Mouse (Mus musculus) cerebellum, adult 2 months (tissue): ENCODE results near the gene Vpreb3. TPM values are rescaled to one million over a fixed set of nuclear protein-coding genes. Genes with fewer than 3 reads are reported as not detected.

Experiments used
- DNase-seq, 2 experiments: peaks; one replicate each; pipeline ENCODE4 v3.0.0; 2021
- H3K27ac ChIP-seq: fragments of 200-500 bp; 2 replicates; pipeline ENCODE4 v1.5.1; 2012; ENCODE audit warnings: low read length, control low read depth, inconsistent platforms; ENCODE audit not compliant: insufficient read depth
- H3K27me3 ChIP-seq: fragments of 200-500 bp; 2 replicates; pipeline ENCODE4 v1.6.1; 2012; ENCODE audit warnings: inconsistent platforms, mild to moderate bottlenecking, low read length, moderate library complexity; ENCODE audit not compliant: control insufficient read depth, insufficient read depth
- H3K4me1 ChIP-seq: fragments of 200-500 bp; 2 replicates; pipeline ENCODE4 v1.6.1; 2011; ENCODE audit warnings: low read length; ENCODE audit not compliant: control insufficient read depth, insufficient read depth
- H3K4me3 ChIP-seq: fragments of 200-500 bp; replicated peaks from 2 replicates; pipeline ENCODE3; 2011; ENCODE audit warnings: mild to moderate bottlenecking, low read depth, low read length, control low read depth; ENCODE audit not compliant: insufficient read depth
- CTCF ChIP-seq: fragments of 200-500 bp; IDR thresholded peaks from 2 replicates; pipeline ENCODE4 v1.5.1; 2011; ENCODE audit warnings: low read depth, mild to moderate bottlenecking, control low read depth, low read length, moderate library complexity, borderline replicate concordance; ENCODE audit not compliant: insufficient read depth
- POLR2A ChIP-seq: fragments of 200-500 bp; IDR thresholded peaks from 2 replicates; pipeline ENCODE4 v1.6.1; 2011; ENCODE audit warnings: low read length, control low read depth, borderline replicate concordance; ENCODE audit not compliant: insufficient read depth
- WGBS: fragments of 180-500 bp; shearing (Covaris S2); methylation state at CpG from one replicate; pipeline ENCODE4 v1.1.7; 2018; 5-methylcytosine and 5-hydroxymethylcytosine counted together
- polyA plus RNA-seq: library from polyadenylated mRNA; depleted of rRNA; stranded (reverse); fragments of >200 nt; gene quantifications from 2 replicates; pipeline ENCODE4 v1.2.3, GENCODE M21; 2012

The Vpreb3 gene
- polyA plus RNA-seq, 1 experiment = 1.00 TPM

- Histone ChIP-seq H3K27me3 (no peaks in the 10 kb centered on the region), H3K4me1 (no peaks in the 10 kb centered on the region), H3K4me3 (no peak overlapping the region), H3K27ac (no peak overlapping the region)
- DNase-seq = no peak
- TF ChIP-seq CTCF (no peak), POLR2A (no peak)
- WGBS = 29% methylated on average over 11 of the region's 11 CpGs
Measured at GRCm38 (mm10) chr10:75944066-75944772, 1.4 kb downstream of the Vpreb3 start.

GRCm38 (mm10) chr10:75945213-75945612, 2.4 kb downstream of the Vpreb3 start:
- no peak for DNase-seq
- Histone ChIP-seq H3K27ac (no peak overlapping the region), H3K4me3 (no peak overlapping the region), H3K27me3 (no peaks in the 10 kb centered on the region), H3K4me1 (no peaks in the 10 kb centered on the region)
- 94% methylated on average over 7 of the region's 7 CpGs for WGBS
- TF ChIP-seq CTCF (no peak), POLR2A (no peak)

- Histone ChIP-seq H3K4me3 (no peak overlapping the region), H3K27ac (no peak overlapping the region), H3K4me1 (no peaks in the 10 kb centered on the region), H3K27me3 (no peaks in the 10 kb centered on the region)
- 92% methylated on average over 7 of the region's 7 CpGs for WGBS
- DNase-seq = no peak
- TF ChIP-seq CTCF (no peak), POLR2A (no peak)
Measured at GRCm38 (mm10) chr10:75945896-75946295, 3.0 kb downstream of the Vpreb3 start.

GRCm38 (mm10) chr10:75948079-75948478, 5.2 kb downstream of the Vpreb3 start:
- 77% methylated on average over 5 of the region's 5 CpGs for WGBS
- no peak overlapping the region for H3K4me3 ChIP-seq
- H3K4me1 ChIP-seq = no peaks in the 10 kb centered on the region

GRCm38 (mm10) chr10:75949053-75950045, 6.5 kb downstream of the Vpreb3 start:
- H3K27me3 ChIP-seq = no peaks in the 10 kb centered on the region
- H3K4me1 ChIP-seq = no peaks in the 10 kb centered on the region
- H3K27ac ChIP-seq = no peak overlapping the region
- DNase-seq = no peak
- TF ChIP-seq CTCF (no peak), POLR2A (no peak)
- WGBS = 84% methylated on average over 22 of the region's 22 CpGs
- no peak overlapping the region for H3K4me3 ChIP-seq

More at GRCm38 (mm10) chr10:75948079-75948478, 5.2 kb downstream of the Vpreb3 start:
- Histone ChIP-seq H3K27ac (no peak overlapping the region), H3K27me3 (no peaks in the 10 kb centered on the region)
- TF ChIP-seq CTCF (no peak), POLR2A (no peak)
- DNase-seq = no peak

- 8% methylated on average over 23 of the region's 23 CpGs for WGBS
- no peaks in the 10 kb centered on the region for H3K27me3 ChIP-seq
- H3K27ac ChIP-seq = no peak overlapping the region
- peak overlapping the region; percentile 46 for H3K4me3 ChIP-seq
- no peak for TF ChIP-seq POLR2A
- no peak for TF ChIP-seq CTCF
- DNase-seq = no peak
- H3K4me1 ChIP-seq = no peaks in the 10 kb centered on the region
Measured at GRCm38 (mm10) chr10:75950791-75951210, 7.9 kb downstream of the Vpreb3 start.

GRCm38 (mm10) chr10:75951424-75952050, 8.7 kb downstream of the Vpreb3 start:
- no peak overlapping the region for H3K27ac ChIP-seq
- no peak for TF ChIP-seq POLR2A
- TF ChIP-seq CTCF = peak; percentile 55; the same call in 1 of the 2 replicates
- H3K4me1 ChIP-seq = no peaks in the 10 kb centered on the region
- H3K4me3 ChIP-seq = peak overlapping the region; percentile 50
- DNase-seq = peak; percentile 46 to 51
- H3K27me3 ChIP-seq = no peaks in the 10 kb centered on the region
- WGBS = 2% methylated on average over 13 of the region's 13 CpGs
